10 mouse cellular contexts compared by ENCODE assay signal in genomic region chr10:111996549-111996904, GRCm38 (mm10). TPM values are rescaled to one million over a fixed set of nuclear protein-coding genes. Genes with fewer than 3 reads are reported as not detected.
DNase-seq lines count a peak whose midpoint lies in the region; ATAC-seq and TF ChIP-seq lines count a peak whose summit lies in the region.
"Had no signal": no experiment of that assay in that cellular context is flagged by ENCODE, and none has a peak within 500 bp of the region (broad histone marks: within the 10 kb centered on the region; RNA-seq: fewer than 3 reads in every experiment).

No protein-coding gene starts in this region.

- no peak for ATAC-seq in heart, embryonic 16.5 days (replicated peaks; ENCODE audit: extremely low read depth, insufficient read depth, low FRiP score)
- peak; percentile 29; the same call in 1 of the 2 replicates for ATAC-seq in liver, embryonic 14.5 days (ENCODE audit: insufficient read depth)
- ATAC-seq in forebrain, embryonic 16.5 days = no peak

- no peak for TF ChIP-seq POLR2A in bone marrow, adult 2 months (IDR thresholded peaks at IDR 0.05; ENCODE audit: borderline replicate concordance, control insufficient read depth, low read depth, low read length)

- no peak for DNase-seq in heart, adult 9 months (ENCODE audit: low spot score in 2 of 2)
- DNase-seq in liver, embryonic 14.5 days (ENCODE audit: low read depth in 3 of 3, low spot score in 3 of 3) = peak in 1 of 3 experiments; percentile 35
- DNase-seq in splenic B cell, adult 2 months (ENCODE audit: low read depth, low spot score) = peak; percentile 43
- DNase-seq in frontal cortex, adult 2 months (ENCODE audit: extremely low spot score in 1 of 2, low spot score in 1 of 2) = no peak
- DNase-seq in layer of hippocampus, adult 9-11 months = no peak
- DNase-seq: cerebellum, postnatal 25 days had no signal

- WGBS in heart, embryonic 16.5 days = 86% methylated on average over 7 of the region's 7 CpGs
- 0% methylated on average over 7 of the region's 7 CpGs for WGBS in bone marrow, adult 2 months
- 38% methylated on average over 7 of the region's 7 CpGs for WGBS in liver, embryonic 14.5 days (ENCODE audit: insufficient replicate concordance)
- 93% methylated on average over 7 of the region's 7 CpGs for WGBS in forebrain, embryonic 16.5 days

- H3K4me3 ChIP-seq in heart, embryonic 16.5 days (ENCODE audit: low read length) = peak overlapping the region; percentile 17
- peak overlapping the region; percentile 70 for H3K4me3 ChIP-seq in bone marrow, adult 2 months (replicated peaks; ENCODE audit: control insufficient read depth, low read depth, low read length)
- peak overlapping the region; percentile 3 to 27; a peak in 3 of 4 replicates for H3K4me3 ChIP-seq in liver, embryonic 14.5 days (ENCODE audit: insufficient read depth in 1 of 2, low read depth in 2 of 2, low read length in 2 of 2)
- H3K4me3 ChIP-seq in forebrain, embryonic 16.5 days (replicated peaks; ENCODE audit: low read length) = no peak overlapping the region
- H3K4me3 ChIP-seq: heart, adult 2 months had no signal

- no peaks in the 10 kb centered on the region for H3K9me3 ChIP-seq in heart, embryonic 16.5 days (replicated peaks; ENCODE audit: control insufficient read depth, low read length)
- H3K9me3 ChIP-seq in liver, embryonic 14.5 days (ENCODE audit: control insufficient read depth, low read length) = no peaks in the 10 kb centered on the region
- no peaks in the 10 kb centered on the region for H3K9me3 ChIP-seq in forebrain, embryonic 16.5 days (ENCODE audit: control insufficient read depth, low read length)

- no peaks in the 10 kb centered on the region for H3K36me3 ChIP-seq in heart, embryonic 16.5 days (ENCODE audit: control insufficient read depth, insufficient read depth)
- H3K36me3 ChIP-seq in liver, embryonic 14.5 days (replicated peaks; ENCODE audit: control insufficient read depth, insufficient read depth, low read depth) = no peaks in the 10 kb centered on the region
- H3K36me3 ChIP-seq in splenic B cell, adult 2 months (ENCODE audit: control insufficient read depth, insufficient read depth, low read length, poor library complexity, severe bottlenecking) = no peaks in the 10 kb centered on the region
- H3K36me3 ChIP-seq in forebrain, embryonic 16.5 days (ENCODE audit: control insufficient read depth, insufficient read depth) = no peaks in the 10 kb centered on the region

- H3K4me1 ChIP-seq in heart, embryonic 16.5 days (ENCODE audit: control insufficient read depth, insufficient read depth, low read length) = no peaks in the 10 kb centered on the region
- H3K4me1 ChIP-seq in bone marrow, adult 2 months (ENCODE audit: control insufficient read depth, insufficient read depth, low read length) = peaks cover 3% of the 10 kb centered on the region
- H3K4me1 ChIP-seq in liver, embryonic 14.5 days (replicated peaks; ENCODE audit: control insufficient read depth in 2 of 2, insufficient read depth in 2 of 2, low read length in 1 of 2) = peaks cover 7 to 13% of the 10 kb centered on the region in 2 experiments
- H3K4me1 ChIP-seq in forebrain, embryonic 16.5 days (replicated peaks; ENCODE audit: control insufficient read depth, insufficient read depth, low read length) = no peaks in the 10 kb centered on the region

- no peak for TF ChIP-seq EP300 in liver, embryonic 14.5 days (IDR thresholded peaks at IDR 0.05; ENCODE audit: low read depth)

- H3K27ac ChIP-seq in heart, embryonic 16.5 days (ENCODE audit: low read length) = peak overlapping the region; percentile 23; the same call in 1 of the 2 replicates
- peak overlapping the region; percentile 94; the same call in 1 of the 2 replicates for H3K27ac ChIP-seq in bone marrow, adult 2 months (ENCODE audit: control insufficient read depth, insufficient read depth, low read depth, low read length, poor library complexity)
- no peak overlapping the region for H3K27ac ChIP-seq in liver, embryonic 14.5 days
- H3K27ac ChIP-seq in forebrain, embryonic 16.5 days (ENCODE audit: low read length) = no peak overlapping the region
- H3K27ac ChIP-seq: heart, adult 2 months had no signal

- H3K27me3 ChIP-seq in heart, embryonic 16.5 days (ENCODE audit: control insufficient read depth, insufficient read depth, low read length) = no peaks in the 10 kb centered on the region
- no peaks in the 10 kb centered on the region; the same call in 1 of the 2 replicates for H3K27me3 ChIP-seq in liver, embryonic 14.5 days (ENCODE audit: control insufficient read depth, insufficient read depth, low read length)
- H3K27me3 ChIP-seq in splenic B cell, adult 2 months (ENCODE audit: control insufficient read depth, insufficient read depth, low read length, poor library complexity, severe bottlenecking) = no peaks in the 10 kb centered on the region
- no peaks in the 10 kb centered on the region for H3K27me3 ChIP-seq in forebrain, embryonic 16.5 days (replicated peaks; ENCODE audit: control insufficient read depth, insufficient read depth, low read length)

- no peak overlapping the region for H3K9ac ChIP-seq in heart, embryonic 16.5 days (ENCODE audit: low read length)
- H3K9ac ChIP-seq in liver, embryonic 14.5 days (replicated peaks) = no peak overlapping the region
- no peak overlapping the region for H3K9ac ChIP-seq in forebrain, embryonic 16.5 days (replicated peaks; ENCODE audit: low read depth, low read length)

- peak overlapping the region; percentile 23 for H3K4me2 ChIP-seq in heart, embryonic 16.5 days (ENCODE audit: low read depth, low read length)
- peak overlapping the region; percentile 28; the same call in 1 of the 2 replicates for H3K4me2 ChIP-seq in liver, embryonic 14.5 days (ENCODE audit: low read depth)
- no peak overlapping the region for H3K4me2 ChIP-seq in forebrain, embryonic 16.5 days (ENCODE audit: low read length)

- no peak for TF ChIP-seq CTCF in bone marrow, adult 2 months (IDR thresholded peaks at IDR 0.05; ENCODE audit: control insufficient read depth, insufficient read depth, low read length)
- TF ChIP-seq CTCF in liver, embryonic 14.5 days (IDR thresholded peaks at IDR 0.05; ENCODE audit: low read depth) = no peak

RNA-seq across cellular contexts. Expression of gene Glipr1, which starts 5.9 kb away (rescaled TPM):
- polyA plus RNA-seq in heart, embryonic 16.5 days (2015; fragmentation: Nextera tagmentation; extraction: Ambion mirVana) = 2.5 and 3.3 TPM in 2 replicates
- polyA plus RNA-seq in bone marrow, adult 2 months (2011; ENCODE audit: insufficient read depth, insufficient read length, low replicate concordance, missing spikeins) = 39.6 and 115 TPM in 2 replicates
- polyA plus RNA-seq in liver, embryonic 14.5 days (2012; rRNA removed) = 8.0 and 9.7 TPM in 2 replicates
- polyA plus RNA-seq in liver, embryonic 14.5 days (2014; fragmentation: Nextera tagmentation; extraction: Ambion mirVana) = 7.6 and 8.7 TPM in 2 replicates
- 0.42 and 1.0 TPM in 2 replicates for polyA plus RNA-seq in forebrain, embryonic 16.5 days (2015; fragmentation: Nextera tagmentation; extraction: Ambion mirVana)
- 1.8 and 2.2 TPM in 2 replicates for polyA plus RNA-seq in frontal cortex, adult 2 months (2012; rRNA removed)

RNA-seq across cellular contexts. Expression of gene Krr1, which starts 24.1 kb away (rescaled TPM):
- polyA plus RNA-seq in heart, embryonic 16.5 days (2015; fragmentation: Nextera tagmentation; extraction: Ambion mirVana) = 24.5 and 29.7 TPM in 2 replicates
- polyA plus RNA-seq in bone marrow, adult 2 months (2011; ENCODE audit: insufficient read depth, insufficient read length, low replicate concordance, missing spikeins) = 11.3 and 24.0 TPM in 2 replicates
- polyA plus RNA-seq in liver, embryonic 14.5 days (2012; rRNA removed) = 5.3 and 9.9 TPM in 2 replicates
- 22.1 and 24.8 TPM in 2 replicates for polyA plus RNA-seq in liver, embryonic 14.5 days (2014; fragmentation: Nextera tagmentation; extraction: Ambion mirVana)
- 51.1 and 56.2 TPM in 2 replicates for polyA plus RNA-seq in forebrain, embryonic 16.5 days (2015; fragmentation: Nextera tagmentation; extraction: Ambion mirVana)
- 26.4 and 30.3 TPM in 2 replicates for polyA plus RNA-seq in frontal cortex, adult 2 months (2012; rRNA removed)

Comparison
In these comparisons a context has a peak if more than half of its experiments do, and no peak if none do; other contexts are left out.
1. H3K27ac ChIP-seq: peak in heart, embryonic 16.5 days (single experiment) and bone marrow, adult 2 months (single experiment); none in liver, embryonic 14.5 days (single experiment) and forebrain, embryonic 16.5 days (single experiment).